Mouse (Mus musculus): ENCODE measurements around the gene Cldn10. TPM values are rescaled to one million over a fixed set of nuclear protein-coding genes. Genes with fewer than 3 reads are reported as not detected.

Cldn10 gene
- polyA plus RNA-seq, 1 experiment from 2014 or later: 1.3 TPM

GRCm38 (mm10) chr14:118836145-118836544 is 48.4 kb downstream of the Cldn10 start:
- H3K4me3 ChIP-seq: no peak overlapping the region
- H3K27ac ChIP-seq: no peak overlapping the region
- no peak overlapping the region for H3K9ac ChIP-seq
- H3K36me3 ChIP-seq: no peaks in the 10 kb centered on the region
- no peak overlapping the region for H3K4me2 ChIP-seq (replicated peaks)
- H3K9me3 ChIP-seq (replicated peaks): no peaks in the 10 kb centered on the region
- no peak for ATAC-seq (ENCODE audit: low FRiP score)
- WGBS: 79% methylated on average over 11 of the region's 11 CpGs
- 0 out of 2 replicates have a peak, but pooled peaks cover 6% of the 10 kb centered on the region for H3K27me3 ChIP-seq
- 0 out of 2 replicates have a peak, but pooled peaks cover 5% of the 10 kb centered on the region for H3K4me1 ChIP-seq

- no peak overlapping the region for H3K4me2 ChIP-seq (replicated peaks)
- H3K4me1 ChIP-seq: 0 out of 2 replicates have a peak, but pooled peaks cover 5% of the 10 kb centered on the region
- 0 out of 2 replicates have a peak, but pooled peaks cover 6% of the 10 kb centered on the region for H3K27me3 ChIP-seq
- H3K9ac ChIP-seq: no peak overlapping the region
- 93% methylated on average over 7 of the region's 7 CpGs for WGBS
- H3K27ac ChIP-seq: no peak overlapping the region
- no peaks in the 10 kb centered on the region for H3K36me3 ChIP-seq
- H3K4me3 ChIP-seq: no peak overlapping the region
- ATAC-seq (ENCODE audit: low FRiP score): no peak
- no peaks in the 10 kb centered on the region for H3K9me3 ChIP-seq (replicated peaks)
Measured at GRCm38 (mm10) chr14:118836754-118837153, 49.0 kb downstream of the Cldn10 start.

GRCm38 (mm10) chr14:118838556-118839120 is 50.9 kb downstream of the Cldn10 start:
- H3K9me3 ChIP-seq (replicated peaks): no peaks in the 10 kb centered on the region
- H3K36me3 ChIP-seq: no peaks in the 10 kb centered on the region
- no peak for ATAC-seq (ENCODE audit: low FRiP score)
- 71% methylated on average over 8 of the region's 8 CpGs for WGBS
- no peak overlapping the region for H3K9ac ChIP-seq
- H3K4me1 ChIP-seq: 0 out of 2 replicates have a peak, but pooled peaks cover 5% of the 10 kb centered on the region
- 0 out of 2 replicates have a peak, but pooled peaks cover 6% of the 10 kb centered on the region for H3K27me3 ChIP-seq
- no peak overlapping the region for H3K4me3 ChIP-seq
- no peak overlapping the region for H3K27ac ChIP-seq
- H3K4me2 ChIP-seq (replicated peaks): no peak overlapping the region

- H3K27me3 ChIP-seq: 0 out of 2 replicates have a peak, but pooled peaks cover 6% of the 10 kb centered on the region
- 45% methylated on average over 5 of the region's 5 CpGs for WGBS
- H3K4me1 ChIP-seq: 0 out of 2 replicates have a peak, but pooled peaks cover 3% of the 10 kb centered on the region
- H3K9ac ChIP-seq: no peak overlapping the region
- no peak overlapping the region for H3K4me2 ChIP-seq (replicated peaks)
- H3K27ac ChIP-seq: no peak overlapping the region
- no peak overlapping the region for H3K4me3 ChIP-seq
- no peaks in the 10 kb centered on the region for H3K9me3 ChIP-seq (replicated peaks)
- H3K36me3 ChIP-seq: no peaks in the 10 kb centered on the region
- ATAC-seq (ENCODE audit: low FRiP score): no peak
Measured at GRCm38 (mm10) chr14:118839416-118839815, 51.7 kb downstream of the Cldn10 start.

- Histone ChIP-seq H3K36me3 (no peaks in the 10 kb centered on the region), H3K27me3 (0 out of 2 replicates have a peak, but pooled peaks cover 6% of the 10 kb centered on the region), H3K4me2 (replicated peaks) (no peak overlapping the region), H3K27ac (no peak overlapping the region), H3K9me3 (replicated peaks) (no peaks in the 10 kb centered on the region), H3K4me3 (no peak overlapping the region), H3K9ac (no peak overlapping the region), H3K4me1 (0 out of 2 replicates have a peak, but pooled peaks cover 3% of the 10 kb centered on the region)
- WGBS: 100% methylated on average over 1 of the region's 1 CpGs
- ATAC-seq (ENCODE audit: low FRiP score): no peak
Measured at GRCm38 (mm10) chr14:118840027-118840426, 52.3 kb downstream of the Cldn10 start.

GRCm38 (mm10) chr14:118842353-118842752 is 54.6 kb downstream of the Cldn10 start:
- WGBS: 95% methylated on average over 3 of the region's 3 CpGs
- H3K27ac ChIP-seq: no peak overlapping the region
- 0 out of 2 replicates have a peak, but pooled peaks cover 6% of the 10 kb centered on the region for H3K27me3 ChIP-seq
- H3K4me1 ChIP-seq: 0 out of 2 replicates have a peak, but pooled peaks cover 3% of the 10 kb centered on the region
- no peak overlapping the region for H3K4me3 ChIP-seq
- H3K9me3 ChIP-seq (replicated peaks): no peaks in the 10 kb centered on the region
- no peak overlapping the region for H3K9ac ChIP-seq
- no peak overlapping the region for H3K4me2 ChIP-seq (replicated peaks)
- no peak for ATAC-seq (ENCODE audit: low FRiP score)
- no peaks in the 10 kb centered on the region for H3K36me3 ChIP-seq

- no peak overlapping the region for H3K27ac ChIP-seq
- no peak overlapping the region for H3K4me2 ChIP-seq (replicated peaks)
- no peak overlapping the region for H3K9ac ChIP-seq
- no peaks in the 10 kb centered on the region for H3K36me3 ChIP-seq
- no peaks in the 10 kb centered on the region for H3K9me3 ChIP-seq (replicated peaks)
- 92% methylated on average over 10 of the region's 10 CpGs for WGBS
- no peaks in the 10 kb centered on the region for H3K27me3 ChIP-seq
- no peaks in the 10 kb centered on the region for H3K4me1 ChIP-seq
- no peak overlapping the region for H3K4me3 ChIP-seq
- ATAC-seq (ENCODE audit: low FRiP score): no peak
Measured at GRCm38 (mm10) chr14:118846834-118847233, 59.1 kb downstream of the Cldn10 start.

GRCm38 (mm10) chr14:118848171-118848570 is 60.5 kb downstream of the Cldn10 start:
- WGBS: 87% methylated on average over 7 of the region's 7 CpGs
- Histone ChIP-seq H3K4me2 (replicated peaks) (no peak overlapping the region), H3K4me3 (no peak overlapping the region), H3K4me1 (no peaks in the 10 kb centered on the region), H3K27me3 (peaks cover 5% of the 10 kb centered on the region; the same call in 1 of the 2 replicates), H3K9me3 (replicated peaks) (no peaks in the 10 kb centered on the region), H3K36me3 (no peaks in the 10 kb centered on the region), H3K27ac (no peak overlapping the region), H3K9ac (no peak overlapping the region)
- ATAC-seq (ENCODE audit: low FRiP score): no peak

GRCm38 (mm10) chr14:118850011-118850695 is 62.4 kb downstream of the Cldn10 start:
- no peak for ATAC-seq (ENCODE audit: low FRiP score)
- Histone ChIP-seq H3K4me2 (replicated peaks) (no peak overlapping the region), H3K9ac (no peak overlapping the region), H3K27me3 (peaks cover 25% of the 10 kb centered on the region), H3K9me3 (replicated peaks) (no peaks in the 10 kb centered on the region), H3K27ac (no peak overlapping the region), H3K4me3 (no peak overlapping the region), H3K4me1 (peaks cover 10% of the 10 kb centered on the region; the same call in 1 of the 2 replicates), H3K36me3 (no peaks in the 10 kb centered on the region)
- 82% methylated on average over 11 of the region's 11 CpGs for WGBS

- peaks cover 29% of the 10 kb centered on the region for H3K27me3 ChIP-seq
- H3K4me2 ChIP-seq (replicated peaks): no peak overlapping the region
- H3K4me3 ChIP-seq: no peak overlapping the region
- peaks cover 14% of the 10 kb centered on the region; the same call in 1 of the 2 replicates for H3K4me1 ChIP-seq
- no peaks in the 10 kb centered on the region for H3K9me3 ChIP-seq (replicated peaks)
- H3K27ac ChIP-seq: no peak overlapping the region
- no peak overlapping the region for H3K9ac ChIP-seq
- 66% methylated on average over 4 of the region's 4 CpGs for WGBS
- H3K36me3 ChIP-seq: no peaks in the 10 kb centered on the region
- no peak for ATAC-seq (ENCODE audit: low FRiP score)
Measured at GRCm38 (mm10) chr14:118850696-118851035, 63.0 kb downstream of the Cldn10 start.

GRCm38 (mm10) chr14:118851496-118852107 is 63.9 kb downstream of the Cldn10 start:
- 80% methylated on average over 6 of the region's 6 CpGs for WGBS
- H3K9me3 ChIP-seq (replicated peaks): no peaks in the 10 kb centered on the region
- no peak for ATAC-seq (ENCODE audit: low FRiP score)

GRCm38 (mm10) chr14:118854371-118855114 is 66.8 kb downstream of the Cldn10 start:
- H3K36me3 ChIP-seq: no peaks in the 10 kb centered on the region
- H3K9me3 ChIP-seq (replicated peaks): no peaks in the 10 kb centered on the region
- H3K27ac ChIP-seq: no peak overlapping the region
- H3K9ac ChIP-seq: peak overlapping the region; percentile 47
- peaks cover 49% of the 10 kb centered on the region for H3K27me3 ChIP-seq
- H3K4me3 ChIP-seq: peak overlapping the region; percentile 54
- H3K4me2 ChIP-seq (replicated peaks): peak overlapping the region; percentile 98
- 1% methylated on average over 48 of the region's 48 CpGs for WGBS
- H3K4me1 ChIP-seq: peaks cover 14% of the 10 kb centered on the region; the same call in 1 of the 2 replicates
- ATAC-seq (ENCODE audit: low FRiP score): peak; percentile 76

More at GRCm38 (mm10) chr14:118851496-118852107, 63.9 kb downstream of the Cldn10 start:
- Histone ChIP-seq H3K4me3 (no peak overlapping the region), H3K36me3 (no peaks in the 10 kb centered on the region), H3K27me3 (peaks cover 36% of the 10 kb centered on the region), H3K4me1 (peaks cover 14% of the 10 kb centered on the region; the same call in 1 of the 2 replicates), H3K4me2 (replicated peaks) (no peak overlapping the region), H3K27ac (no peak overlapping the region), H3K9ac (no peak overlapping the region)

Data from hindbrain, embryonic 12.5 days (tissue).